Mouse (Mus musculus): ENCODE data around the gene Scnm1.

Scnm1 gene

DNA sequence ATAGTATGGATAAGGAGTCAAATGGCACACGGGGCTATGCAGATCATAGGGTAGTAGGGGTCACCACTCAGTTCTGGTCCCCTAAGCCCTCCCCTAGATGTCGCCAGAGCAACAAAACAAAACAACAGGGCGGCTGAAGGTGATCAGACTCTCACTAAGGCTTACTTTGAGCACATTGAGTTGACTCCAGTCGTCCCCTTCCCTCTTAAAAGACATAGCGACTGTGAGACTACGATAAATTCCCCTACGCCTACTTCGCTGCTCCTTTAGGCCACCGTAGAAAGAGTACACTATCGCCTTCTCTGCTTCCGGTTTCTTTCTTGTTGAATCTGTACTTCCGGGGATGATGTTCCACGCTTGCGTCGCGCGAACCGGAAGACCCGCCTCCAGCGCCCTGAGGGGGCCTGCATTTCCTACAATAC lies at the start of gene Scnm1, which contains the start of gene Lysmd1:
Gene Scnm1 (minus strand): TSS at position 332 of the 422 bp plus-strand sequence.
Gene Lysmd1 (plus strand): TSS at position 409 of the 422 bp plus-strand sequence.
- peak; percentile 87 to 88 for DNase-seq (ENCODE audit: low spot score in 2 of 2)

DNA sequence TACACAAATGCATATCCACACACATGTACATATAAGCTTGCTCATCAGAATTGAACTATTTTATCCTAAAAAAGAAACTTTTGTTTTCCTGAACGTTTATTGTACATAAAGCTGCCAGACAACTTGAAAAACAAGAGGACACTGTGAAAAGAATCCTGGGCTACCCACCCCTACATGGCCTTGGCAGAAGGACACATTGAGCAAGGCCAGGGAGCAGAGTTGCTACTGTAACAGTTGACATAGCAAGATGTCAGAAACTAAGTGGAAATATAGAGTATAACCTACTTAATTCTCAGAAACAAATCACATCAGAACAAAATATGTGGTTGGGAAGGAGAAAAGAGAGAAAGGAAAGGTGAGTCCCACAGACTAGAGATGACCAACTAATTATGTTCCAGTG lies 48.0 kb upstream of the Scnm1 start:
- no peak for DNase-seq (ENCODE audit: low spot score in 2 of 2)

DNA sequence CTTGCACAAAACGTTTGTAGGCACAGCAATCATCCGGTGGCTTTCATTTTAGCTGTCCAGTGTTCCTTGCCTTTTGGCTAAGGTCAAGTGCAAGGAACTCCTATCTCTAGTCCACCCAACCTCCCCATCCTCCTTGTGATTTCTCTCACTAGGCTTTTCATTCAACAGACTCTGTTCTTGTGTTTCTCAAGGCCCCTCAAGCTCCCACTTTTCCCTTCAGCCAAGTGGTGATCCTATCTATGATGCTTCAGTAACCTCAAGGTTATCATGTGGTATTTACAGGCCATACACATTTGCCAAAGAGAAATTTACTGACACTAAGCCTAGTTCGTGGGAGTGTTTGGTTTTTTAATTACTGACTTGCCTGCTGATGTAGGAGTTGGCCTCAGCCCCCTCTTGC lies 46.1 kb upstream of the Scnm1 start:
- no peak for DNase-seq (ENCODE audit: low spot score in 2 of 2)

DNA sequence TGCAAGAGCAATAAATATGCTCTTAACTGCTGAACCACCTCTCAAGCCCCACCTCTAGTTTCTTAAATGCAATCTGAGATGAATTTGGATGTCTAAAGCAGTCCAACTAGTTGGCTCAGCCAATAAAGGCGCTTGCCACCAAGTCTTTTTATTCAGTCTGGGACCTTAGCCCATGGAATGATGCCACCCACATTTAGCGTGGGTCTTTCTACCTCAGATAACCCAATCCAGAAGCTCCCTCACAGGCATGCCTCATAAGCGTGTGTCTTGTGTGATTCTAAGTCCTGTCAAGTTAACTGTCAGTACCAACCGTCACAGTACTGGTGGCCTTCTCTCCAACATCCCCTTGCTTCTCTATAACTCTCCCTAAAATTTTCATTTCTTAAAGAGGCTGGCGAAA lies 45.1 kb upstream of the Scnm1 start:
- DNase-seq (ENCODE audit: low spot score in 2 of 2), result no peak

DNA sequence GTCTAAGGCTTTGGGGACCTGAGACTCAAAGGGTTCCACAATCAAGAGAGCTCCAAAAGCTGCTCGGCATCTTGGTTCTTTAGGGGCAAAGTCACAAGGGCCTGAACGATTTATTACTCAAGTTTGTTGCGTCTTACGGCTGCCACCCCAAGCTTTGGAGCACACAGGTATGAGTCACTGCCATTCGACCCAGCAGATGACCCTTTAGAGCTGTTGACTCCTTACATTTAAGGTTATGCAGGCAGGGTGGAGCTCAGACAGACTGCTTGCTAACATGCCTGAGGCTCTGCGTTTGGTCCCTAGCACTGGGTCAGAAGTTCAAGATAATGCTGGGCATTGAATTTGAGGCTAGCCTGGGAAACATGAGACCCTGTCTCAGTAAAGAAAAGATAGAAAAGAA lies 43.8 kb upstream of the Scnm1 start:
- DNase-seq (ENCODE audit: low spot score in 2 of 2), result no peak

DNA sequence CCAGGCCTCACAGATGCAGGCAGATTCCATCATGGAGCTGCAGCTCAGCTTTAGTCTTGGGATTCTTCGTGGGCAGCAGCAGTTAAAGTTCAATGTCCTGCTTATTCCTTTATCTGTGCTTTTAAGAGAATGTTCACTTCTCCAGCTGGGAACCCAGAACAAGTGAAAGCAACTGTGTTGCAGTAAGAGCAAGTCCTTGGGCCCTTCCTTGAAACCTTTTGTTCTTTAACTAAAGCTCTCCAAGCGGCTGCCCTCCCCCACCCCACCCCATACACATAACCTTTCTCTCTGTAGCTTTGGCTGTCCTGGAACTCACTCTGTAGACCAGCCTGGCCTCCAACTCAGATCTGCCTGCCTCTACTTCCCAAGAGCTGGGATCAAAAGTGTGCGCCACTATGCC lies 42.7 kb upstream of the Scnm1 start:
- no peak for DNase-seq (ENCODE audit: low spot score in 2 of 2)

DNA sequence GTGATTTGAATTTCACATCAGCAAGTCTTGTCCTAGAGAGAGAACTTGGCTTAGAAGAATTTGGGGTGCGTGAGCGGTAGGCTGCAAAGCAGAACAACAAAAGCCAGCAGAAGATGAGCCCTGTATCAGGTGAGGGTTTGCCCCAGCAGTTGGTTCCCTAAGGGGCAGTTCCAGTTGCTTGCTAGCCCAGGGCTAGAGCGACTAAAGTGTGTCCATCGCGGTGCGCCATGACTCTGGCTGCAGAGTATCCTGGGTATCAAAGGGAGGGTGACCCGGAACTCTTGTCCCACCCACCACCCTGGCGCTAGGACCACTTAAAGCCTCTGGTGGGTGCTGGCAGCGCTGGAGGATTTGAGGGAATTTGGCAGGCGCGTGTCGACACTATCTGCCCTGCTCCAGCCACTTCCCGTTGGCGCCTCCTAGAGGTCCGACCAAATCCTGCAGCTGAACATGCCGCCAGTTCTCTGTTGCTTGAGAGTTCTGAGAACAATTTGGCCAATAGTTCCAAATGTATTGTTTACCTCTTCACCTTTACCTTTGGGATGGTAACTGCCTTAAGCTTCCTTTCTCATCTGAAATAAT lies 40.3 kb upstream of the Scnm1 start:
- DNase-seq (ENCODE audit: low spot score in 2 of 2), result peak; percentile 75 to 90

DNA sequence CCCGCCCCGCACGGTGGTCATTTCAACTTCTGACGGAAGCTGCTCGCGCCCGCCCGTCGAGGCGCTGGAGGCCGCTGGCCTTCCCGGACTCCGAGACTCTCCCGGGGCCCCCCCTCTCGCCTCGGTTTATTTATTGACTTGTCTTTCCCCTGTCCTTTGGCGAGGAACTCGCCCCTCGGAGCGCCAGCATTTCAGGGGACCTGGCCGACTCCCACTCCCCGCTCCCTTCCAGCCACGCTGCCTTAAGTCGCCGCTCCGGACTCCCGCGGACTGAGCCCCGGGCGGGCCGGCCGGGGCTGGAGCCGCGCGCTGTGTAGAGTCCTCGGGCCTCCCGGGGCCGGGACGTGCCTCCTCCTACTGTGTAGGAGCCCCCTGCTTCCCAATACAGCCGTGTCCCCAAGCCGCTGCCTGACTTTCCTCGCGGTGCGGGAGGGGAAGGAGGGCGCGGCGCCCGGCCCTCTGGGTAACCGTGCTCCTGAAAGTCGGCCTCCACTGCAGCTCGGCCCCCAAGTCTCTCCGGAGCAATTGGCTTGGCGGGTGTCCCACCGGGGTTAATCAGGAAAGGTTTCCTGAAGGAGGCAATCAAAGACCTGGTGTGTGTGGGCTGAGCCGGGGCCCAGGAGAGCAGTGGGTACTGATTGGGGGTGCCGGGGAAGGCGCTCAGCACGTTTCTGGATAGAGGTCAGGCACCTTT lies 39.6 kb upstream of the Scnm1 start:
- no peak for DNase-seq (ENCODE audit: low spot score in 2 of 2)

DNA sequence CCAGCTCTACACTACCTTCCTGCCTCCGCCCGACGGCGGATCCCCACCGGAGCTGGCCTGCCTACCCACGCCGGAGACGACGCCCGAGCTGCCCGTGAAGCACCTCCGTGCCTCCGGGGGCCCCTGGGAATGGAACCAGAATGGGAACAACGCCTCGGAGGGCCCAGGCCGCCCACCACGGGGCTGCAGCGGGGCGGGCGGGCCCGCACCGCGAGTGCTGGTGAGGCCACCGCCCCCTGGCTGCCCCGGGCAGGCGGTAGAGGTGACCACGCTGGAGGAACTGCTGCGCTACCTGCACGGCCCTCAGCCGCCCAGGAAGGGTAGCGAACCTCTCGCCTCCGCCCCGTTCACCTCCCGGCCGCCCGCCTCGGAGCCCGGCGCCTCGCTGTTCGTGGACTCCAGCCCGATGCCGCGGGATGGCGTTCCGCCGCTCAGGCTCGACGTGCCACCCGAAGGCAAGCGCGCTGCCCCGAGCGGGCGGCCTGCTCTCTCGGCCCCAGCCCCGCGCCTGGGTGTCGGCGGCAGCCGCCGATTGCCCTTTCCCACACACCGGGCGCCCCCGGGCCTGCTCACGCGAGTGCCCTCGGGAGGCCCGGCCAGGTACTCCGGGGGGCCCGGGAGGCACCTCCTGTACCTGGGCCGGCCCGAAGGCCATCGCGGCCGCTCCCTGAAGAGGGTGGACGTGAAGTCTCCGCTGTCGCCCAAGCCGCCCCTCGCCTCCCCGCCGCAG lies 38.9 kb upstream of the Scnm1 start:
- no peak for DNase-seq (ENCODE audit: low spot score in 2 of 2)

DNA sequence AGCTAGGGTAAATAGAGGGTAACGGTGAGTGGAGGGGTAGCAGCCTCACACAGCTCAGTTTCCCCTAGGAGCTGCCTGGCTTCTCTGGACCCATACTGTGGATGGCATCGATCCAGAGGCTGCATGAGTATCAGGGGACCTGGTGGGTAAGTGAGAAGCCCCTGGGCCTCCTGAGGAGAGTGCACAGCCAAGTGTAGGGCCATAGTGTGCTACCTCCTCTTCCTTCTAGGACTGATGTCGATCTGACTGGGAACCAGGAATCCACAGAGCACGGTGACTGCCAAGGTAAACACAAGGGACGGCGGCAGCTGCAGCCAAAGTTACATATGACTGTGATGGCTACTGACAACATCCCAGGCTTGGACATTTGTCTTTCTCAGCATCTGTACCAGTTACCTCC lies 37.3 kb upstream of the Scnm1 start:
- no peak for DNase-seq (ENCODE audit: low spot score in 2 of 2)

DNA sequence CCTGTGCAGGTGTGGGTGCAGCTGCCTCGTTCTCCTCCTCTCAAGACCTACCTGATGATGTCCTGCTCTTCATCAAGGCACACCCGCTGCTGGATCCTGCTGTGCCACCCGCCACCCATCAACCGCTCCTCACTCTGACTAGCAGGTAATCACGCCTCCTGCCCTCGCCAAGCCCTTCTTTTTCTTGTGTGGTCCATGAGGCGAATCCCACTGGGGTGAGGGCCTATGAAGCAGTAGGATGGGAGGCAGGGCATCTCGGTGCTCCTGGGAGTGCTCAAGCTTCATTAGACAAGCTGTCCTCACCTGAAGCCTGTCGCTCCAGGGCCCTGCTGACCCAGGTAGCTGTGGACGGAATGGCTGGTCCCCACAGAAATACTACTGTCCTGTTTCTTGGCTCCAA lies 36.2 kb upstream of the Scnm1 start:
- DNase-seq (ENCODE audit: low spot score in 2 of 2), result no peak

DNA sequence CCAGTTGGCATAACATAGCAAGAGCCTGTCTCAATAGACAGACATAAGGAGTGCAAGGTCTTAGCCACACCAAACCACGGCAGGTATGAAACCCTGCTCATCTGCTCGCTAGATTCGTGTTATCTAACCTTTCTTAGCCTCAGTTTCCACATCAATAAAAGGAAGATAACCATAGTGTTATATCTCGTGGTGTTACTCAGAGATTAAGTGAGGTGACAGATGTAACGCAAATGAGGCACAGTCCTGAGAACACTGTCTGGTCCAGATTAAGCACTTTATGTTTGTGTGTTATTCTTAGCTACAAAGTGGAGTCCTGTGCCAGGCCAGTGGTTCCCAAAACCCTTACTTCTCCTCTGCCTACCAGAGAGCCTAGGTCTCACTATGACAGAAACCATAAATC lies 31.0 kb upstream of the Scnm1 start:
- DNase-seq (ENCODE audit: low spot score in 2 of 2), result no peak

DNA sequence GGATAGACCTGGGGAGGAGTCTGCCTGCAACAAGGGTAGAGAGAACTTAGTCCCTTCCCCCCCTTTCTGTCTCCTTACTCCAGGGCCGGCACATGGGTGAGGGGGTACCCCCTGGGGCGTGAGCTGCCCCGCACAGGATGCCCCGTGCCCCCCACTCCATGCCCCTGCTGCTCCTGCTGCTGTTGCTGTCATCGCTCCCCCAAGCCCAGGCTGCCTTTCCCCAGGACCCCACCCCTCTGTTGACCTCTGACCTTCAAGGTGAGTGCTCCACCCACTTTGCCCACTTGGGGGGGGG lies 30.4 kb upstream of the Scnm1 start:
- DNase-seq (ENCODE audit: low spot score in 2 of 2), result no peak

DNA sequence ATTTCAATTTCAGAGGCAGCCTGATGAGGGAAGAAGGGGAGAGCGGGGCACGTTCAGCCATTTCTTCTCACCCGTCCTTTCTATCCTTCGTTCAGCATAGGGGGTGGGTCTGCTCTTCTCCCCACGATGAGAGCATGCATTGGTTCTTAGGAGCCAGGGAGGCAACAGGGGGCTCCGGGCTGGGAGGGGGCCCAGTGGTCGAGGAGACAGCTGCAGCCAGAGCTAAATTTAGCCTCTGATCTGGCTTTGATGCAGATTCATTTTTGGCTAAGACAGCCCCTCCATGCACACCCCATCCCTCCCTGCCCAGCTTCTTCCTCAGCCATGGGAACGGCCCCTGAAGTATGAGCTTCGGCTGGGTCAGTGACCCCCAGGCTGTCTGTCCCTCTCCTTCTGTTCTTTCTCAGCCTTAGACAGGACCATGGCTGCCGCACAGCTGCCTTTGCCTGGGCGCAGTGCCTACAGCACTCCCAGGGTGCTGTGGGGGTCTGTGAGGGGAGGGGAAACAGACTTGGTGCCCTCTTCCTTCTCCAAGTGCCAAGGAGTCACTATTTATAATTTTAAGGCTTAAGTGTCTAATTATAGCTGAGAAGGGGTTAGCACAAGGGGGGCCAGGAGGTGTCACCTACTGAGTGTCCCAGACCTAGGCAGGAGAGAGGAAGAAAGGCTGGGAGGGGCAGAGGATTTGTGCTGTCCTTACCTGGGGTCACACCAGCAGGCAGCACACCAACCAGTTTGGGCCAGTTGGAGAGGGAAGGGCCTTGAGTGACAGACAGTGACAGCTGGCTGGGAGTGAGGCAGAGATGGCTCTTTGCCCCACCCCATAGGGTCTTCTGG lies 29.8 kb upstream of the Scnm1 start:
- DNase-seq (ENCODE audit: low spot score in 2 of 2), result no peak

DNA sequence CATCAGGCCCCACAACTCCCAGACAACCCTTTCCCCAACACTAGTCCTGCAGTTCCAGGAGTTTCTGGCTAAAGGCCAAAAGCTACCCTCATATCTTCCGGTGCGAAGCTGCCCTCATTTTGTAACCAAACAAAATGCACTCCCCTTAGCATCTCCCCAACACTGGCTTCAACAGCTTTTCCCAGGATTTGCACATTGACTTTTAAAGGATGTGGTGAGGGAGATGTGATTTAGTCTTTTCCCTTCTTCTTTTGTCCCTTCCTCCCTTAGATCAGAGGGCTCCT lies 28.5 kb upstream of the Scnm1 start:
- no peak for DNase-seq (ENCODE audit: low spot score in 2 of 2)

DNA sequence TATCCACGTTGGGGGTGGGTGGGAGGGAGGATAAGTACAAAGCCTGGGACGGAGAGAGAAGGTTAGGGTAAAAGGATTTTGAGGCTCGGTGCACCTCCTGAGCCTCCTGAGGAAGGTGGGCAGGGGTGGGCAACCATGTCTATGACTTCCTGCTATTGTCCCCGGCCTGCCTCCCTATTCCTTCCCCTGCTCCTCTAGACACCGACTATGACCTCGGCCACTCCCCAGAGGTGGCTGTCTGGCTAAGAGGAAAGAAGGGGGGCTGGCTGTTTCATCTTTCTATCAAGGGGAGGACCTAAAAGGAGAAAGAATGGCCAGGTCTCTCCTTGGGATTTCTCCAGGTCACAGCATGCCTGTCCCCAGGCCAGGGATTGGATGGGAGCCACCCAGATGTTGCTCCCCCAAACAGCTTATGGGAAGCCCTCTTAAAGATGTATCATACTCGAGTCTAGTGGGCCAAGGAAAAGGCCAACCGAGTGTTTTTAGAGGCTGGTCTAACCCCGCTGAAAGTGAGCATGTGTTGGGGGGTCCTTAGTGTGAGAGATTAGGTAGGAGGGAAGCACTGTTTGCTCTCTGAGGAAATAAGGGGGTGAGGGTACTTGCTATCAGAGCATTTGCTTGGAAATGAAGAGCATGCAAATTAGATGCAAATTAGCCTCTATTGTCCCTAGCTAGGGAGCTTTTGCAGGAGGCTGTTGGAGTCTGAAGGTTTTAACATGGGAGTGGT lies 28.0 kb upstream of the Scnm1 start:
- DNase-seq (ENCODE audit: low spot score in 2 of 2), result no peak

DNA sequence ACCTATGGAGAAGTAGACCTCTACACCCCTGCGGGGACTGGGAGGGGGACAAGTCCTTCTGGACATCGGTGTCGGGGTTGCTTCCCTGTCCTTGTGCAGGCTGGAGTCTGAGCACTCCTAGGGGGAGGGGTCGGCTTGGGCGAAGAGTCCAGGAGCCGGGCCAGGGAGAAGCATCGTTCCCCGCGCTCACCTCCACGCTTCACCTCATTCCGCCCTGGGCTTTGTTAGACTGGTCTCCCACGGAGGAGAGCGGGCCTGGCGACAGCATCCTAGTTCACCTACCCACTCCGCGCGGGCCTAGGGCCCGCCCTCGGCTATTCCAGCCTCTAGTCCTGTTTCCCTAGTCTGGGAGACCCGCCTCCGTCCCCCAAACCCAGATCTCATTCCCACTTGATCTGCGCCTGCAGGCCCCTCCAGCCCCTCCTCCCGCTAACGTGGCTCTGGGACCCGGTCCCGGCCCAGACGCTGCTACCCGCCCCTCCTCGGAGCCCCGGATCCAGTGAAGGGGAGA lies 27.3 kb upstream of the Scnm1 start:
- no peak for DNase-seq (ENCODE audit: low spot score in 2 of 2)

DNA sequence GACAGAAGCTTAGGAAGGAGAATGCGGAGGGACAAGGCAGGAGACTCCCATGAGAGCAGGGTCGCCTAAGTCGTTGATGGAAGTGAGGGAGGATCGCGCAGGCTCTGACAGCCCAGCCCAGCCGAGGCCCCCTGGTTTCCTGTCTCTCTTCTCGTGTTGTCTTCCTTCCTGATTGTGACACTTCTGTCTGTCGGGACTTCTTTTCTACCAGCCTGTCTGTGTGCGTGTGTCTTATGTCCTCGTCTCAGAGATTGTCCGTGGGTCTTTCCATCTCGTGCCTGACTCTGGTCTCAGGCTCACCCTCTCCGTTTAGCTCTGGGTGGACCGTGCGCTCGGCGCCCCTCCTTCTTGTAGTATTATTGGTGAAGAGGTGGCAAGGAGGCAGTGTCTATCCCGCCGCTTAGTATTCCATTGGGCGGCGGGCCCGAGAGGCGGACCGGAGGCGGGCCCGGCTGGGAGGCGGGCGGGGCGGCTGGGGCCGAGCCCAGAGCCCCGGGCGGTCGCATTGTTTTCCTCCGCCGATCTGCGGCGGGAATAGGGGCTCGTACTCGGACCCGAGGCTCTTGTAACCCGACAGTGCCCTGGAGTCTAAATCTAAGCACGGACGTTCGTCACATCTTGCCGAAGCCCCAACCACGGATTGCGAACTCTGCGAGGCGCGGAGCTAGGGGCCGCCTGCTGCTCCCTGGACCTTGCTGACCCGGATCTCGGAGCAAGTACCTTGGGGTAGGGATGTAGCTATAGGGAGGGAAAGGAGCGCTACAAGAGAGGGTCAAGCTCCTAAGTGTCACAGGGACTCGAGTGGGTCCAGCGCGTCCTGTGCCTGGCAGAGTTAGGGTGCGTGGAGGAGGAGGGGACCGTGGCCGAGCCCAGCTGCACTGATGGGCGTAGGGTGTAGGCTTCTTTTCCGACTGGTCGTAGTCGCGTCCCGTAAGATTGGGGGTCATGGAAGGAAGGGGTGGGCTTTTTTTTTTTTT lies 26.5 kb upstream of the Scnm1 start, which contains the start of gene Sema6c:
Gene Sema6c (plus strand): TSS at position 471 of the 977 bp plus-strand sequence.
- DNase-seq (ENCODE audit: low spot score in 2 of 2), result peak; percentile 74 to 82

DNA sequence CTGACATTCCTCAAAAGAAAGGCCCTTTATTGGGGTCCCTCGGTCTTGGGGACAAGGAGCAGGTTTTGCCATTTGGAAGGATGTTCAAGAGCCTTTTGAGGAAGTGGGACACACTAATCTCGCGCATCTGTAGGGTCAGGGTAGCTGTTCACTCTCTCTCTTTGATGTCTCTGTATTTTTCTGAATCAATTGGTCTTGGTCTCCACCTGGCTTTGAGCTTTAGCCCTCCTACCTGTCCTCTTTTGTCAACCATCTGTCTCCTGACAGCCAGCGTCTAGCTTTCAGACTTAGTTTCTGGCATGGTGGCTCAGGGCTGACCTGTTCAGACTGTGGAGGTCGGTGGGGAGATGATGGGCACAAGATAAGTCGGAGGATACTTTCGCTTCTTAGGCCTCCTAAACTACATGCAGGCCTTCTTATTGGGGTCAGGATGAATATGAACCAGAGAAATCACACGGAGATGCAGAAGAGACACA lies 25.7 kb upstream of the Scnm1 start:
- DNase-seq (ENCODE audit: low spot score in 2 of 2), result no peak

DNA sequence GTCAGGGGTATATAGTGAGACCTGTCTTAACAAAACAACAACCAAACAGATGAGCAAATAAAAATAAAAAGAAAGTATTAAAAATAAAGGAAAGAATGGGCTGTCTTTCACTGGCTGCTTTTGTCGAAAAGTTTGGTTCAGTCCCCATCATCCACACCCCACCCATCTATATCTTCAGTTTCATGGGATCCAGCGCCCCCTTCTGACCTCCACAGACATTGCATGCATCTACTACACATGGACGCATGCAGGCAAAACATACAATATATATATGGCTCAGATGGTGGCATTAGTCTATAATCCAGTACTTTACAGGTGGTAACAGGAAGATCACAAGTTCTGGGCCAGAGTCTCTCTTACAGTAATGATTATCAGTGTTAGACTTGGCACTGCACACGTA lies 20.1 kb upstream of the Scnm1 start:
- DNase-seq (ENCODE audit: low spot score in 2 of 2), result peak in 1 of 2 experiments; percentile 69

Data from thymus, postnatal 10 days (tissue).